Mouse (Mus musculus) midbrain, embryonic 13.5 days (tissue): ENCODE data around the gene Coasy. TPM values are rescaled to one million over a fixed set of nuclear protein-coding genes. Genes with fewer than 3 reads are reported as not detected.
"Not testable (repeated sequence)": the region's sequence is repeated elsewhere in the genome, so short reads cannot be mapped to it uniquely, and the experiment has no call there.

ENCODE experiments used
- ATAC-seq: fragments of 200-750 bp; cut with Nextera tagmentation; 2 replicates; pipeline ENCODE4 v1.8.0; 2017; ENCODE audit warnings: mild to moderate bottlenecking, moderate TSS enrichment, moderate library complexity
- H3K27ac ChIP-seq: fragments of 300-500 bp; sonication (generic); 2 replicates; pipeline ENCODE4 v1.5.1; 2015; ENCODE audit warnings: inconsistent platforms, mild to moderate bottlenecking, moderate library complexity
- H3K27me3 ChIP-seq: fragments of 300-500 bp; sonication (generic); 2 replicates; pipeline ENCODE4 v1.6.1; 2015; ENCODE audit warnings: mild to moderate bottlenecking, inconsistent platforms
- H3K36me3 ChIP-seq: fragments of 300-500 bp; sonication (generic); 2 replicates; pipeline ENCODE4 v1.6.1; 2015; ENCODE audit warnings: mild to moderate bottlenecking, inconsistent platforms
- H3K4me1 ChIP-seq: fragments of 300-500 bp; sonication (generic); replicated peaks from 2 replicates; pipeline ENCODE4 v1.6.1; 2015; ENCODE audit warnings: inconsistent platforms
- H3K4me2 ChIP-seq: fragments of 300-500 bp; sonication (generic); replicated peaks from 2 replicates; pipeline ENCODE4 v1.6.1; 2015; ENCODE audit warnings: moderate library complexity, mild to moderate bottlenecking, inconsistent platforms
- H3K4me3 ChIP-seq: fragments of 300-500 bp; sonication (generic); replicated peaks from 2 replicates; pipeline ENCODE4 v1.5.1; 2015; ENCODE audit warnings: mild to moderate bottlenecking, inconsistent platforms
- H3K9ac ChIP-seq: fragments of 300-500 bp; sonication (generic); replicated peaks from 2 replicates; pipeline ENCODE4 v1.6.1; 2015; ENCODE audit warnings: mild to moderate bottlenecking, inconsistent platforms
- H3K9me3 ChIP-seq: fragments of 300-500 bp; sonication (generic); 2 replicates; pipeline ENCODE4 v1.6.1; 2016; ENCODE audit warnings: mild to moderate bottlenecking, inconsistent platforms
- WGBS: fragments of 180-500 bp; shearing (Covaris S2); methylation state at CpG from one replicate; pipeline ENCODE4 v1.1.7; 2015; 5-methylcytosine and 5-hydroxymethylcytosine counted together
- polyA plus RNA-seq: library from polyadenylated mRNA; unstranded; fragments of >200 nt; fragmentation: Nextera tagmentation; extraction: Ambion mirVana; gene quantifications from 2 replicates; pipeline ENCODE4 v1.2.1, GENCODE M21; 2015

Coasy gene
- polyA plus RNA-seq, 1 experiment from 2014 or later = 52.8 TPM

DNA sequence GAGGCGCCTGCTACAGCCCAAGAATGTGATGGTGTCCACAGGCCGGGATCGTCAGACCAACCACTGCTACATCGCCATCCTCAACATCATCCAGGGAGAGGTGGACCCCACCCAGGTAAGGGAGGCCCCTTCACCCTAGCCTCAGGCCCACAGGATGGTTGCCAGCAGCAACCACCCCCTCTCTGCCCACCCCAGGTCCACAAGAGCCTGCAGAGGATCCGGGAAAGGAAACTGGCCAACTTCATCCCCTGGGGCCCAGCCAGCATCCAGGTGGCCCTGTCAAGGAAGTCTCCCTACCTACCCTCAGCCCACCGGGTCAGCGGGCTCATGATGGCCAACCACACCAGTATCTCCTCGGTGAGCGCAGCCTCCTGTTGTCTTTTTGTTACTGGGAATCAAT is 42.6 kb downstream of the Coasy start:
- Histone ChIP-seq H3K36me3 (peaks cover 54% of the 10 kb centered on the region), H3K4me1 (peaks cover 13% of the 10 kb centered on the region)
- H3K27me3 ChIP-seq, H3K9ac ChIP-seq, H3K4me3 ChIP-seq, H3K9me3 ChIP-seq, ATAC-seq, H3K4me2 ChIP-seq, H3K27ac ChIP-seq: not testable (repeated sequence)
- 100% methylated on average over 9 of the region's 9 CpGs for WGBS

DNA sequence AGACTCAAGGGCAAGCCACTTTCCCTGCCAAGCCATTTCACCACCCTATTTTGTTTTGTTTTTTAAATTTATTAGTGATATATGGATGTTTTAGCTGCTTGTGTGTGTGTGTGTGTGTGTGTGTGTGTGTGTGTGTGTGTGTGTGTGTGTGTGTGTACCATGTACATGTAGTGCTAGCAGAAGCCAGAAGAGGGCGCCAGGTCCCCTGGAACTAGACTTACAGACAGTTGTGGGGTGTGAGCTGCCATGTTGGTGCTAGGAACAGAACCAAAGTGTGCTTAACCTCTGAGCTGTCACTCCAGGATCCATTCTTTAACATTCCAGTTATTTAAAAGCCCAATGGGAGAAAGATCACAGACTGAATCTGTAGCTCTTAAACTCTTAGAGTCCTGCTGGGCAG is 44.7 kb downstream of the Coasy start:
- H3K4me3 ChIP-seq = no peak overlapping the region
- H3K9ac ChIP-seq = no peak overlapping the region
- H3K4me1 ChIP-seq = no peaks in the 10 kb centered on the region
- peaks cover 4% of the 10 kb centered on the region; the same call in 1 of the 2 replicates for H3K9me3 ChIP-seq
- H3K27me3 ChIP-seq = no peaks in the 10 kb centered on the region
- no peak overlapping the region for H3K27ac ChIP-seq
- H3K36me3 ChIP-seq = peaks cover 49% of the 10 kb centered on the region
- no peak overlapping the region for H3K4me2 ChIP-seq
- WGBS = 100% methylated on average over 1 of the region's 1 CpGs
- no peak for ATAC-seq

DNA sequence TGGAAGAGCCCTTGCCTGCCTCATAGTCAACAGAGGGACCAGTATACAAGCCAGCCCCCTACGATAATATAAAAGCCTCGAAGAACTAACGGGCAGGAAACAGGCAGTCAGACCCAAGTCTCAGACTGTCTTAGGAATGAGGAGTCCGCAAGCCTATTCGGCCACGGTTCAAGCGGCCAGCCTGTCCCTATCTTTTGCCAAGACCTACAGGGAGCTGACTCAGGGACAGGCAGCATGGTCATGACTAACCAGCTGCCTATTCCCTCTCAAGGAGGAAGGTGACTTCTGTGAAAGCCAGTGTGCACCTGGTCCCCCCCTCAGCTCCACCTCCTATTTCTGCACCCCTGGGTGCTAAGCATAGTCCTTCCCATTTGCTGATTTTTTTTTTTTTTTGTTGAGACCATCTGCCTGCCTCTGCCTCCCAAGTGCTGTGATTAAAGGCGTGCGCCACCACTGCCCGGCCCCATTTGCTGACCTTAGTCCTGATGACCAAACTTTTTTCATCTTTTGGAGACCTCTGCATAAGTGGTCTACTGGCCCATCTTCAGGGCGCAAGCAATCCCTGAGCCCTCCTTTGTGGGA is 46.7 kb downstream of the Coasy start:
- Histone ChIP-seq H3K4me2 (no peak overlapping the region), H3K36me3 (peaks cover 30% of the 10 kb centered on the region), H3K27me3 (no peaks in the 10 kb centered on the region), H3K9ac (no peak overlapping the region), H3K27ac (no peak overlapping the region), H3K4me1 (no peaks in the 10 kb centered on the region), H3K9me3 (peaks cover 4% of the 10 kb centered on the region; the same call in 1 of the 2 replicates), H3K4me3 (no peak overlapping the region)
- 90% methylated on average over 11 of the region's 11 CpGs for WGBS
- ATAC-seq = no peak

DNA sequence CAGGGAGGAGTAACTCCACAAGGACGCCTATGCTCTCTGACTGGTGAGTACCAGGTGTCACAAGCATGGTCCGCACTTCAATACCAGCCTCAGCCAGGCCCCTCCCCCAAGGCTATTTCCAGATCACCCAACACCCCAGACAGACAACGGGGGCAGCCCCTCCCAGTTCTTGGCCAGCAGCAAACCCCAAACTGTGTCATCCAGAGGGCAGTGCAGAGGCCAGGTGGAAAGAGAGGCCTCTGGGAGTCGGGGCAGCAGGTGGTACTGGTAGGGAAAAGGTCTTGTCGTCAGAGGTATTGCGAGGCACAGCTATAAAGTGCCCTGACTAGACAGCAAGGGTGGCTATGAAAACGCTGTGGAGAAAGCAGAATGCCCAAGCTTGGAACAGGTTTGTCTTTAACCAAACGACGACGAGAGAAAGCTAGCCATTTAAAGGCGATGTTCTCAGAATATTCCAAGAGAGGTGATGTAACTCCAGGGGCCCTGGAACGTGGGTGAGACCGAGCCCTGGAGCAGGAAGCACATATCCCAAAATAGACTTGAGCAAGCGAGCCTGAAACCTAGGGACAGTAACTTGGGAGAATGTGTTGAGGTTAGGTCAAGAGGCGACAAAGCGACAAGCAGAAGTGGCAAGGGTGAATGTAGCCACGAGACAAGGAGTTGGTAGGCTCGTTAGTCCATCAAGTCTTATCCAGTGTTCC is 47.8 kb downstream of the Coasy start:
- WGBS = 55% methylated on average over 18 of the region's 18 CpGs
- no peak for ATAC-seq

DNA sequence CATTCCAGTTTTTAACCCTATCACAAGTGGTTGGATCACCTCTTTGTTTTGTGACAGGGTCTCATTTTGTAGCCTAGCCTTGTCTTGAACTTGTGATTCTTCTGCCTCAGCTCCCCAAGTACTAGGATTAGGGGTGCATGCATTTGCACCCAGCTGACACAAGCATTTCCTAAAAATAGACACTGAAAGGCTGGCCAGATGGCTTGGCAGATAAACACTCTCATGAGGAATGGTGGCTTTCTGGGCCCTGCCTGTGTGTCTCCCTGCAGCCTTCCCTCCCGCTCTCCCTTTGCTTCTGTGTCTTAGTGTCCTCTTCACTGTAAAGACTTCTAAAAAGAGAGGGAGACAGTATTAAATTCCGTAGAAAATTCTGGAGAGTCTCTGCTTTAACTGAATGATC is 48.8 kb downstream of the Coasy start:
- no peak overlapping the region for H3K4me3 ChIP-seq
- H3K27ac ChIP-seq = no peak overlapping the region
- H3K9me3 ChIP-seq = peaks cover 4% of the 10 kb centered on the region; the same call in 1 of the 2 replicates
- no peaks in the 10 kb centered on the region for H3K4me1 ChIP-seq
- H3K4me2 ChIP-seq = no peak overlapping the region
- ATAC-seq = no peak
- H3K27me3 ChIP-seq = no peaks in the 10 kb centered on the region
- H3K36me3 ChIP-seq = peaks cover 11% of the 10 kb centered on the region
- WGBS = 93% methylated on average over 2 of the region's 2 CpGs
- H3K9ac ChIP-seq = no peak overlapping the region

More for the DNA sequence above, 47.8 kb downstream of the Coasy start:
- Histone ChIP-seq H3K4me2 (no peak overlapping the region), H3K27ac (no peak overlapping the region), H3K9ac (no peak overlapping the region), H3K27me3 (no peaks in the 10 kb centered on the region), H3K9me3 (peaks cover 4% of the 10 kb centered on the region; the same call in 1 of the 2 replicates), H3K4me3 (no peak overlapping the region), H3K36me3 (peaks cover 21% of the 10 kb centered on the region), H3K4me1 (no peaks in the 10 kb centered on the region)

DNA sequence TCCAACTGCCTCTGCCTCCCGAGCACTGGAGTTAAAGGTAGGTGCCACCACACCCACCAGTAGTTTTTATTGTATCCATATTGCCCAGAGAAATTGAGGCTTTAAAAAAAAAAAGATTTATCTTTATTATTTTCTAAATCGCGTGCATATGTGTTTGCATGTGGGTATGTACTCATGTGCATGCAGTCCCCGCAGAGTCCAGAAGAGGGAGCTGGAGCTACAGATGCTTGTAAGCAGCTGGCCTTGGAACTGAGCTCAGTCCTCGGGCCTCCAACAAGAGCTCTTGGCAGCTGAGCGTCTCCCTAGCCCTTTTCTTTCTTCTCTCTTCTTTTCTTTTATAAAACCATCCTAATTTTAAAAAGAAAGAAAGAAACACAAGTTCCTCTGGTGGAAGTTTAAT is 49.3 kb downstream of the Coasy start:
- no peak overlapping the region for H3K4me3 ChIP-seq
- no peak overlapping the region for H3K9ac ChIP-seq
- no peak for ATAC-seq
- H3K27ac ChIP-seq = no peak overlapping the region
- peaks cover 1% of the 10 kb centered on the region; the same call in 1 of the 2 replicates for H3K9me3 ChIP-seq
- H3K27me3 ChIP-seq = no peaks in the 10 kb centered on the region
- H3K4me2 ChIP-seq = no peak overlapping the region
- no peaks in the 10 kb centered on the region for H3K4me1 ChIP-seq
- 86% methylated on average over 6 of the region's 6 CpGs for WGBS
- H3K36me3 ChIP-seq = peaks cover 6% of the 10 kb centered on the region

DNA sequence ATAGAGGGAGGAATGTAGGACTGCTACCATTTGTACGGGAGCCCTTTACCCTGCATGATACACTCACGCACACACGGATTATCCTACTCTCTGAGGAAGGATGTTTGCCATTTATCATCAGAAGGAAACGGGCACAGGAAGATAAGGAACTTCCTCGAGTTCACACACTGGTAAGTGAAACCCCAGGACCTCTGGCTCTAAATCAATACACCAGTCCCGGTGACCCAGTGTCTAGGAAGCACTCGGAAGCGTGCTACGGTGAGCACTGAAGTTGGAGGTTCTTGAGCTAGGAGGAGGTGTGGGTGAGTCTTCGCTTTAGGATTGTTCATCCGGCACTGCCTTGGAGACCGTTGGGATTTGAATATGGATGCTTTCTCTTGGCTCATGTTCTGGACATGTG is 50.7 kb downstream of the Coasy start:
- Histone ChIP-seq H3K9ac (no peak overlapping the region), H3K36me3 (no peaks in the 10 kb centered on the region), H3K4me1 (no peaks in the 10 kb centered on the region), H3K27ac (no peak overlapping the region), H3K4me2 (no peak overlapping the region), H3K27me3 (no peaks in the 10 kb centered on the region), H3K4me3 (no peak overlapping the region), H3K9me3 (no peaks in the 10 kb centered on the region)
- ATAC-seq = no peak
- WGBS = 89% methylated on average over 12 of the region's 12 CpGs

DNA sequence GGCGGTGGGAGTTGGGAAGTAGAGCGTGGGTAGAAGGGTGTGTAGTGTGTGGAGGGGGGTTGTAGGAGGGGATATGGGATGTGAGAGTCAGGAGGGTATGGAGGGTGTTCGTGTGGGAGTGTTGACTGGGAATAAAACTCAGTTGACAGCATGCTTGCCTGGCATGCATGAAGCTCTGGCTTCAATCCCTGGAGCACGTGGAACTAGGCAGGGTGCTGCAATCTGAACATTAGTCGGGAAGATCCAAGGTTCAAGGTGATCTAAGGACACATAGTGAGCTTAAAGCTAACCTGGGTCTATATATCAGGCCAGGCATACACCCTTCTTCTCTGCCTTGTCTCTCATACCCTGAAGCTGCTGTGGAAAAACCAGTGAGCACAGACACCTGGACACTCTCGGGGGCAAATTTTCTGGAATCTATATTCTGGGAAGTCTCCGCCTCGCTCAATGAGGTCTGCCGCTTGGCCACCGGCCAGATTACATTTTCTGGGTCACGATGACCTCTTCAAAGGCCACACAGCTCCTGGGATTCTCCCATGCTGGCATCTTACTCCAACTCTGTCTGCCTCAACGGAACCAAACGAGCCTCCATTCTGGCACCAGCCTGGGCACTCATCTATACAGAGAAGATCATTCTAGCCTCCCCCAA is 52.0 kb downstream of the Coasy start:
- Histone ChIP-seq H3K9ac (no peak overlapping the region), H3K27me3 (no peaks in the 10 kb centered on the region), H3K4me2 (no peak overlapping the region), H3K4me3 (no peak overlapping the region), H3K27ac (no peak overlapping the region), H3K9me3 (no peaks in the 10 kb centered on the region), H3K36me3 (no peaks in the 10 kb centered on the region), H3K4me1 (peaks cover 6% of the 10 kb centered on the region; the same call in 1 of the 2 replicates)
- no peak for ATAC-seq
- 85% methylated on average over 13 of the region's 13 CpGs for WGBS

Other genes starting within 250 kb of the Coasy start
- gene Stat5b, start 231.8 kb upstream of the Coasy start, polyA plus RNA-seq = 14.0 and 14.5 TPM in 2 replicates
- 1.3 and 1.7 TPM in 2 replicates for gene Stat5a, start 223.2 kb upstream of the Coasy start, polyA plus RNA-seq
- gene Stat3, start 143.0 kb upstream of the Coasy start, polyA plus RNA-seq = 28.7 and 34.3 TPM in 2 replicates
- 28.3 and 30.4 TPM in 2 replicates for gene Cavin1, start 111.7 kb upstream of the Coasy start, polyA plus RNA-seq
- 87.6 and 90.8 TPM in 2 replicates for gene Atp6v0a1, start 73.1 kb upstream of the Coasy start, polyA plus RNA-seq
- gene Naglu, start 12.6 kb upstream of the Coasy start, polyA plus RNA-seq = 9.7 and 9.9 TPM in 2 replicates
- gene Hsd17b1, start 4.2 kb upstream of the Coasy start, polyA plus RNA-seq = 0.24 TPM in 1 of 2 replicates, not detected in the other
- gene Mlx, start 4.7 kb downstream of the Coasy start, polyA plus RNA-seq = 85.9 and 90.9 TPM in 2 replicates
- gene Psmc3ip, start 12.9 kb downstream of the Coasy start, polyA plus RNA-seq = 27.9 and 30.8 TPM in 2 replicates
- gene Retreg3, start 37.3 kb downstream of the Coasy start, polyA plus RNA-seq = 21.8 and 28.5 TPM in 2 replicates
- 89.4 and 91.0 TPM in 2 replicates for gene Tubg1, start 37.4 kb downstream of the Coasy start, polyA plus RNA-seq
- 29.8 and 31.6 TPM in 2 replicates for gene Tubg2, start 73.3 kb downstream of the Coasy start, polyA plus RNA-seq
- 1.3 and 1.5 TPM in 2 replicates for gene Cntnap1, start 88.0 kb downstream of the Coasy start, polyA plus RNA-seq
- 7.3 and 8.1 TPM in 2 replicates for gene Plekhh3, start 88.8 kb downstream of the Coasy start, polyA plus RNA-seq
- 0.19 and 0.38 TPM in 2 replicates for gene Ccr10, start 92.9 kb downstream of the Coasy start, polyA plus RNA-seq
- gene Ezh1, start 143.9 kb downstream of the Coasy start, polyA plus RNA-seq = 17.6 and 17.7 TPM in 2 replicates
- 64.4 and 65.7 TPM in 2 replicates for gene Ramp2, start 163.5 kb downstream of the Coasy start, polyA plus RNA-seq
- gene Vps25, start 171.1 kb downstream of the Coasy start, polyA plus RNA-seq = 110 and 111 TPM in 2 replicates
- 7.2 and 7.5 TPM in 2 replicates for gene Wnk4, start 178.0 kb downstream of the Coasy start, polyA plus RNA-seq
- gene Cntd1, start 196.4 kb downstream of the Coasy start, polyA plus RNA-seq = 1.2 and 1.3 TPM in 2 replicates
- 210 and 213 TPM in 2 replicates for gene Coa3, start 196.5 kb downstream of the Coasy start, polyA plus RNA-seq
- 178 and 194 TPM in 2 replicates for gene Becn1, start 219.7 kb downstream of the Coasy start, polyA plus RNA-seq
- 126 and 134 TPM in 2 replicates for gene Psme3, start 233.6 kb downstream of the Coasy start, polyA plus RNA-seq
- 2.4 and 2.5 TPM in 2 replicates for gene Aoc2, start 242.5 kb downstream of the Coasy start, polyA plus RNA-seq
- gene Aoc3, start 248.0 kb downstream of the Coasy start, polyA plus RNA-seq = not detected in 2 replicates